8 mouse cellular contexts compared by ENCODE assay signal in genomic region chr7:112023150-112023600, GRCm38 (mm10). TPM values are rescaled to one million over a fixed set of nuclear protein-coding genes. Genes with fewer than 3 reads are reported as not detected.
DNase-seq lines count a peak whose midpoint lies in the region; ATAC-seq and TF ChIP-seq lines count a peak whose summit lies in the region.

Gene Usp47 (plus strand): TSS chr7:112023504.

- peaks cover 8 to 9% of the 10 kb centered on the region in 2 experiments for H3K4me1 ChIP-seq in MEL (ENCODE audit: control insufficient read depth in 1 of 2, insufficient read depth in 2 of 2, low read length in 2 of 2)
- peaks cover 26% of the 10 kb centered on the region for H3K4me1 ChIP-seq in forebrain, postnatal 0 days (ENCODE audit: insufficient read depth)
- H3K4me1 ChIP-seq in lung, adult 2 months (ENCODE audit: control insufficient read depth, insufficient read depth, low read length): peaks cover 15% of the 10 kb centered on the region
- peaks cover 41% of the 10 kb centered on the region for H3K4me1 ChIP-seq in neural tube, embryonic 15.5 days

- peaks cover 46% of the 10 kb centered on the region for H3K79me2 ChIP-seq in MEL (ENCODE audit: control insufficient read depth, insufficient read depth, low read length, poor library complexity)

- peaks cover 0 to 24% of the 10 kb centered on the region in 2 experiments; a peak in 2 of 4 replicates for H3K36me3 ChIP-seq in MEL (ENCODE audit: control insufficient read depth in 1 of 2, insufficient read depth in 2 of 2, low read length in 2 of 2)
- no peaks in the 10 kb centered on the region for H3K36me3 ChIP-seq in forebrain, postnatal 0 days (ENCODE audit: insufficient read depth)
- no peaks in the 10 kb centered on the region for H3K36me3 ChIP-seq in neural tube, embryonic 15.5 days

- TF ChIP-seq POLR2A in MEL (IDR thresholded peaks at IDR 0.05; ENCODE audit: control insufficient read depth in 1 of 2, insufficient read depth in 1 of 2, low read depth in 1 of 2, low read length in 2 of 2, poor library complexity in 1 of 2): peak; percentile 81 to 99
- TF ChIP-seq POLR2A in lung, adult 2 months (IDR thresholded peaks at IDR 0.05; ENCODE audit: borderline replicate concordance, extremely low read depth, low read depth, low read length): peak; percentile 81

- WGBS in forebrain, postnatal 0 days: 2% methylated on average over 50 of the region's 54 CpGs
- 1% methylated on average over 54 of the region's 54 CpGs for WGBS in lung, adult 2 months
- under 1% methylated on average over 48 of the region's 54 CpGs for WGBS in neural tube, embryonic 15.5 days

- H3K9me3 ChIP-seq in MEL (replicated peaks; ENCODE audit: insufficient read depth, low read length): no peaks in the 10 kb centered on the region
- H3K9me3 ChIP-seq in forebrain, postnatal 0 days (ENCODE audit: low read length): no peaks in the 10 kb centered on the region
- no peaks in the 10 kb centered on the region for H3K9me3 ChIP-seq in neural tube, embryonic 15.5 days (replicated peaks)

- ATAC-seq in forebrain, postnatal 0 days: peak; percentile 93
- ATAC-seq in neural tube, embryonic 15.5 days (ENCODE audit: low FRiP score): peak; percentile 89

- TF ChIP-seq RAD21 in MEL (IDR thresholded peaks at IDR 0.05; ENCODE audit: low read depth, low read length): no peak; the same call in 1 of the 2 replicates

- peak within 1 kb of the TSS; percentile 88 for H3K4me2 ChIP-seq in forebrain, postnatal 0 days (ENCODE audit: low read depth)
- H3K4me2 ChIP-seq in neural tube, embryonic 15.5 days: peak within 1 kb of the TSS; percentile 83

- peak within 1 kb of the TSS; percentile 86 for H3K27ac ChIP-seq in MEL (ENCODE audit: control insufficient read depth, low read depth, low read length)
- H3K27ac ChIP-seq in forebrain, postnatal 0 days (ENCODE audit: low read depth, low read length): peak within 1 kb of the TSS; percentile 99
- peak within 1 kb of the TSS; percentile 99 for H3K27ac ChIP-seq in layer of hippocampus, adult 2 months
- peak within 1 kb of the TSS; percentile 98 for H3K27ac ChIP-seq in neural tube, embryonic 15.5 days (replicated peaks)

- no peaks in the 10 kb centered on the region for H3K27me3 ChIP-seq in MEL (ENCODE audit: control insufficient read depth in 1 of 2, insufficient read depth in 2 of 2, low read length in 2 of 2)
- no peaks in the 10 kb centered on the region for H3K27me3 ChIP-seq in forebrain, postnatal 0 days (ENCODE audit: insufficient read depth, low read length)
- H3K27me3 ChIP-seq in neural tube, embryonic 15.5 days (replicated peaks): no peaks in the 10 kb centered on the region

- TF ChIP-seq CTCF in MEL (IDR thresholded peaks at IDR 0.05 in 2 of 3, conservative IDR thresholded peaks at IDR 0.05 in 1 of 3; ENCODE audit: control insufficient read depth in 1 of 3, insufficient read depth in 1 of 3, low read depth in 2 of 3, low read length in 3 of 3, poor library complexity in 1 of 3, severe bottlenecking in 1 of 3): peak in 2 of 3 experiments; percentile 28 to 40; a peak in 5 of 6 replicates
- peak; percentile 69 for TF ChIP-seq CTCF in forebrain, postnatal 0 days (IDR thresholded peaks at IDR 0.05; ENCODE audit: low read depth)
- TF ChIP-seq CTCF in layer of hippocampus, adult 2 months (conservative IDR thresholded peaks at IDR 0.05): peak; percentile 82
- TF ChIP-seq CTCF in lung, adult 2 months (IDR thresholded peaks at IDR 0.05; ENCODE audit: insufficient read depth, low read length): peak; percentile 40

- H3K4me3 ChIP-seq in MEL (ENCODE audit: control insufficient read depth in 1 of 2, insufficient read depth in 1 of 2, low read depth in 2 of 2, low read length in 2 of 2): peak within 1 kb of the TSS; percentile 74 to 95
- peak within 1 kb of the TSS; percentile 91 for H3K4me3 ChIP-seq in forebrain, postnatal 0 days (ENCODE audit: low read depth, low read length)
- peak within 1 kb of the TSS; percentile 97 for H3K4me3 ChIP-seq in layer of hippocampus, adult 2 months
- peak within 1 kb of the TSS; percentile 86 for H3K4me3 ChIP-seq in lung, adult 2 months (replicated peaks; ENCODE audit: extremely low read depth, low read depth, low read length)
- peak within 1 kb of the TSS; percentile 65 for H3K4me3 ChIP-seq in neural tube, embryonic 15.5 days (replicated peaks)

- intact Hi-C loops in heart, postnatal 36 days (cut with DNase I): no loop called here

- H3K9ac ChIP-seq in MEL (ENCODE audit: control insufficient read depth, low read depth, low read length, poor library complexity, severe bottlenecking): peak within 1 kb of the TSS; percentile 90
- peak within 1 kb of the TSS; percentile 96 for H3K9ac ChIP-seq in forebrain, postnatal 0 days
- H3K9ac ChIP-seq in neural tube, embryonic 15.5 days (replicated peaks): peak within 1 kb of the TSS; percentile 75

- peak; percentile 84 for DNase-seq in MEL (ENCODE audit: low read depth, low spot score)
- peak; percentile 79 to 89 for DNase-seq in cerebellum, adult 18-20 months
- DNase-seq in forebrain, postnatal 0 days: peak; percentile 93
- DNase-seq in heart, postnatal 36 days: peak; percentile 89 to 91
- DNase-seq in layer of hippocampus, adult 2 months (ENCODE audit: low spot score in 2 of 2): peak; percentile 67 to 86
- DNase-seq in lung, adult 2 months: peak; percentile 89
- DNase-seq in testis, postnatal 14 days (ENCODE audit: low spot score): peak; percentile 89

- TF ChIP-seq EP300 in MEL (IDR thresholded peaks at IDR 0.05; ENCODE audit: low read depth in 1 of 2, low read length in 2 of 2): no peak

TF ChIP-seq in MEL, 35 proteins besides CTCF, POLR2A, EP300 and RAD21 (continues in another document):
- no peak for TF ChIP-seq BHLHE40 (IDR thresholded peaks at IDR 0.05; ENCODE audit: borderline replicate concordance, low read depth, low read length)
- TF ChIP-seq SIN3A (IDR thresholded peaks at IDR 0.05; ENCODE audit: low read length): 0 out of 2 replicates have a peak, but pooled peaks have one; percentile 38
- no peak for TF ChIP-seq POLR2AphosphoS5 (IDR thresholded peaks at IDR 0.05; ENCODE audit: borderline replicate concordance, low read depth, low read length)
- no peak for TF ChIP-seq USF1 (IDR thresholded peaks at IDR 0.05; ENCODE audit: low read depth, low read length)
- no peak for TF ChIP-seq MYC (IDR thresholded peaks at IDR 0.05; ENCODE audit: low read depth, low read length)
- no peak for TF ChIP-seq ELF1 (IDR thresholded peaks at IDR 0.05; ENCODE audit: low read depth, low read length)
- TF ChIP-seq TBP (IDR thresholded peaks at IDR 0.05; ENCODE audit: low read depth, low read length): 0 out of 2 replicates have a peak, but pooled peaks have one; percentile 35
- no peak for TF ChIP-seq NRF1 (IDR thresholded peaks at IDR 0.05; ENCODE audit: insufficient read depth, low read depth, low read length, poor library complexity, severe bottlenecking)
- TF ChIP-seq MAZ (IDR thresholded peaks at IDR 0.05; ENCODE audit: low read depth, low read length): peak; percentile 55; the same call in 1 of the 2 replicates
- TF ChIP-seq USF2 (IDR thresholded peaks at IDR 0.05; ENCODE audit: borderline replicate concordance in 1 of 2, insufficient read depth in 1 of 2, low read depth in 1 of 2, low read length in 2 of 2): no peak
- no peak; the same call in 1 of the 2 replicates for TF ChIP-seq ETS1 (IDR thresholded peaks at IDR 0.05; ENCODE audit: low read depth, low read length)
- TF ChIP-seq ZMIZ1 (IDR thresholded peaks at IDR 0.05; ENCODE audit: low read depth, low read length): 0 out of 2 replicates have a peak, but pooled peaks have one; percentile 54
- 0 out of 2 replicates have a peak, but pooled peaks have one; percentile 8 for TF ChIP-seq MXI1 (IDR thresholded peaks at IDR 0.05; ENCODE audit: low read depth, low read length)
- peak; percentile 89 for TF ChIP-seq NELFE (IDR thresholded peaks at IDR 0.05; ENCODE audit: low read depth, low read length)
- no peak for TF ChIP-seq POLR2AphosphoS2 (IDR thresholded peaks at IDR 0.05; ENCODE audit: low read length)
- peak; percentile 73 for TF ChIP-seq MAX (IDR thresholded peaks at IDR 0.05; ENCODE audit: low read length)
- TF ChIP-seq KAT2A (conservative IDR thresholded peaks at IDR 0.05; ENCODE audit: low read depth, low read length): no peak
- TF ChIP-seq SMC3 (IDR thresholded peaks at IDR 0.05; ENCODE audit: low read depth, low read length): no peak
- peak; percentile 75 for TF ChIP-seq HCFC1 (IDR thresholded peaks at IDR 0.05; ENCODE audit: low read depth, low read length)
- no peak for TF ChIP-seq GABPA (IDR thresholded peaks at IDR 0.05; ENCODE audit: low read depth, low read length)
- no peak for TF ChIP-seq TAL1 (IDR thresholded peaks at IDR 0.05; ENCODE audit: low read length)
- no peak for TF ChIP-seq MAFK (IDR thresholded peaks at IDR 0.05; ENCODE audit: borderline replicate concordance, low read depth, low read length)
- no peak for TF ChIP-seq E2F4 (IDR thresholded peaks at IDR 0.05; ENCODE audit: borderline replicate concordance, low read depth, low read length)
- TF ChIP-seq CHD1 (IDR thresholded peaks at IDR 0.05; ENCODE audit: low read depth, low read length): no peak
- no peak for TF ChIP-seq MEF2A (IDR thresholded peaks at IDR 0.05; ENCODE audit: extremely low read depth, insufficient replicate concordance, low read depth, low read length, poor library complexity, severe bottlenecking)
- no peak for TF ChIP-seq ZNF384 (IDR thresholded peaks at IDR 0.05; ENCODE audit: low read depth, low read length)
- TF ChIP-seq GATA1 (IDR thresholded peaks at IDR 0.05; ENCODE audit: low read depth, low read length): no peak
- no peak for TF ChIP-seq RCOR1 (IDR thresholded peaks at IDR 0.05; ENCODE audit: low read depth, low read length)
- TF ChIP-seq TCF12 (IDR thresholded peaks at IDR 0.05; ENCODE audit: low read depth, low read length): peak; percentile 42; the same call in 1 of the 2 replicates
- no peak for TF ChIP-seq JUND (IDR thresholded peaks at IDR 0.05; ENCODE audit: low read depth, low read length)
- no peak for TF ChIP-seq UBTF (IDR thresholded peaks at IDR 0.05; ENCODE audit: borderline replicate concordance, insufficient read depth, low read depth, low read length)

RNA-seq across cellular contexts. Expression of gene Usp47, which starts in this region (rescaled TPM):
- 47.8 and 51.1 TPM in 2 replicates for total RNA-seq in MEL (2012; rRNA removed)
- 100 to 1,000 TPM in 1 of 2 experiments, 10 to 100 TPM in 1; 37.3 to 122 TPM for polyA plus RNA-seq in MEL (2012; ENCODE audit: insufficient read depth in 1 of 2, insufficient read length in 2 of 2, low read depth in 1 of 2, low replicate concordance in 2 of 2, missing spikeins in 1 of 2)
- 102 and 121 TPM in 2 replicates for total RNA-seq in forebrain, postnatal 0 days (2014; rRNA removed)
- 44.0 and 52.0 TPM in 2 replicates for polyA plus RNA-seq in forebrain, postnatal 0 days (2015; fragmentation: Nextera tagmentation; extraction: Ambion mirVana)
- total RNA-seq in heart, postnatal 36 days (2021): 10 to 100 TPM; 80.2 to 81.2 TPM
- 10 to 100 TPM; 65.3 to 66.9 TPM for total RNA-seq in layer of hippocampus, adult 2 months (2021)
- polyA plus RNA-seq in lung, adult 2 months (2012; rRNA removed): 9.0 and 14.7 TPM in 2 replicates
- polyA plus RNA-seq in neural tube, embryonic 15.5 days (2015; fragmentation: Nextera tagmentation; extraction: Ambion mirVana): 58.1 and 60.0 TPM in 2 replicates

Comparison
In these comparisons a context has a peak if more than half of its experiments do, and no peak if none do; other contexts are left out.
1. Peak in every context shown above with its lines: DNase-seq, ATAC-seq, H3K4me3 ChIP-seq and H3K27ac ChIP-seq.